8 mouse cellular contexts compared by ENCODE assay signal in the genomic region with DNA sequence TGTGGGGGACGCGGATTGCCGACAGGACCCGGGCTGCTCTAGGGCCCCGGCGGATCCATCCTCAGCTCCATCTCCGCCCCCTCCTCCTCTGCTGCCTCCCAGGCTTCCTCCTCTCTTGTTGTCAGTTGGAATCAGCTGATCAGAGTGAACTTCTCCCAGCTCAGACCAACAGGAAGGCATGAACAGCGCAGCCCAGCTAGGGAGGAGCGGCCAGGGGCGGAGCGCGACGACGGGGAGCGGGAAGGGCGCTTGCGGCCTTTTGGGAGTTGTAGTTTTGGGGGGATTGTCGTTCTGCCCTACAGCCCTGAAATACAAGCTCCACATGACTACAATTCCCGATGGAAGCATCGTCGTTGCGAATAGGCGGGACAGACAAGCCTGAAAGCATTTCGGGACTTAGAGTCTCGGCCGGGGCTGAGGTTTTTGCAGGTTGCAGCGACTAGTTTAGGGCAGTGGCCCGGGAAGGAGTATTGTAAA. TPM values are rescaled to one million over a fixed set of nuclear protein-coding genes. Genes with fewer than 3 reads are reported as not detected.
DNase-seq lines count a peak whose midpoint lies in the region; ATAC-seq lines count a peak whose summit lies in the region.

Gene Zfyve1 (minus strand): TSS at position 198 of the 477 bp plus-strand sequence.

- 0 out of 2 replicates have a peak, but pooled peaks cover 2% of the 10 kb centered on the region for H3K36me3 ChIP-seq in hindbrain, embryonic 11.5 days (ENCODE audit: control insufficient read depth, insufficient read depth, low read length)

- peak; percentile 99 for DNase-seq in Muller cell, postnatal 12 days (ENCODE audit: inconsistent ontology term)
- DNase-seq in cerebellum, adult 9-11 months: peak; percentile 96
- DNase-seq in frontal cortex, adult 2 months (ENCODE audit: extremely low spot score in 1 of 2, low spot score in 1 of 2): peak; percentile 96 to 97
- peak; percentile 95 for DNase-seq in hindbrain, embryonic 11.5 days (ENCODE audit: low spot score)
- DNase-seq in layer of hippocampus, postnatal 10 days (ENCODE audit: low spot score in 2 of 2): peak; percentile 92 to 94
- peak; percentile 97 for DNase-seq in lung, postnatal 10 days
- peak; percentile 91 for DNase-seq in ovary, postnatal 36 days (ENCODE audit: low spot score)
- peak; percentile 91 for DNase-seq in thymus, postnatal 25 days

- under 1% methylated on average over 28 of the region's 28 CpGs for WGBS in hindbrain, embryonic 11.5 days

- peak; percentile 99 for ATAC-seq in hindbrain, embryonic 11.5 days (ENCODE audit: low FRiP score)

- H3K27me3 ChIP-seq in hindbrain, embryonic 11.5 days (ENCODE audit: control insufficient read depth, insufficient read depth, low read length): no peaks in the 10 kb centered on the region

- H3K4me3 ChIP-seq in hindbrain, embryonic 11.5 days (ENCODE audit: low read depth, low read length): peak within 1 kb of the TSS; percentile 82

- peak within 1 kb of the TSS; percentile 58 for H3K4me2 ChIP-seq in hindbrain, embryonic 11.5 days (replicated peaks; ENCODE audit: low read depth, low read length)

- no peaks in the 10 kb centered on the region for H3K9me3 ChIP-seq in hindbrain, embryonic 11.5 days (ENCODE audit: control insufficient read depth, low read length)

- H3K9ac ChIP-seq in hindbrain, embryonic 11.5 days (ENCODE audit: low read depth, low read length): peak within 1 kb of the TSS; percentile 95

- H3K27ac ChIP-seq in hindbrain, embryonic 11.5 days (ENCODE audit: low read depth, low read length): peak within 1 kb of the TSS; percentile 88

- H3K4me1 ChIP-seq in hindbrain, embryonic 11.5 days (replicated peaks; ENCODE audit: control insufficient read depth, insufficient read depth, low read length): no peaks in the 10 kb centered on the region

RNA-seq across cellular contexts. Expression of gene Zfyve1, which starts in this region (rescaled TPM):
- 37.7 and 45.8 TPM in 2 replicates for polyA plus RNA-seq in frontal cortex, adult 2 months (2012; rRNA removed)
- 20.3 and 23.1 TPM in 2 replicates for polyA plus RNA-seq in hindbrain, embryonic 11.5 days (2014; fragmentation: Nextera tagmentation; extraction: Ambion mirVana)
- 10 to 100 TPM; 34.0 to 37.1 TPM for total RNA-seq in layer of hippocampus, postnatal 10 days (2021)

Comparison
In these comparisons a context has a peak if more than half of its experiments do, and no peak if none do; other contexts are left out.
1. Peak in every context shown above with its lines: DNase-seq, ATAC-seq, H3K4me3 ChIP-seq and H3K27ac ChIP-seq.